Mouse (Mus musculus) neural tube, embryonic 14.5 days (tissue): ENCODE results near the gene Rabgap1l. TPM values are rescaled to one million over a fixed set of nuclear protein-coding genes. Genes with fewer than 3 reads are reported as not detected.

ENCODE experiments used
- ATAC-seq: fragments of 200-750 bp; cut with Nextera tagmentation; 2 replicates; pipeline ENCODE4 v1.8.0; 2017; ENCODE audit warnings: low read depth, mild to moderate bottlenecking, moderate TSS enrichment, moderate library complexity
- H3K27ac ChIP-seq: fragments of 300-500 bp; sonication (generic); 2 replicates; pipeline ENCODE4 v1.5.1; 2014; ENCODE audit warnings: low read depth, mild to moderate bottlenecking, control low read depth, low read length, moderate library complexity, mixed read lengths
- H3K27me3 ChIP-seq: fragments of 300-500 bp; sonication (generic); 2 replicates; pipeline ENCODE4 v1.6.1; 2014; ENCODE audit warnings: low read length; ENCODE audit not compliant: control insufficient read depth, insufficient read depth
- H3K36me3 ChIP-seq: fragments of 300-500 bp; sonication (generic); 2 replicates; pipeline ENCODE4 v1.6.1; 2014; ENCODE audit warnings: low read length, mixed read lengths; ENCODE audit not compliant: control insufficient read depth, insufficient read depth
- H3K4me1 ChIP-seq: fragments of 300-500 bp; sonication (generic); 2 replicates; pipeline ENCODE4 v1.6.1; 2014; ENCODE audit warnings: low read length; ENCODE audit not compliant: control insufficient read depth, insufficient read depth
- H3K4me2 ChIP-seq: fragments of 300-500 bp; sonication (generic); 2 replicates; pipeline ENCODE4 v1.6.1; 2014; ENCODE audit warnings: mild to moderate bottlenecking, low read depth, low read length, control low read depth
- H3K4me3 ChIP-seq: fragments of 300-500 bp; sonication (generic); 2 replicates; pipeline ENCODE4 v1.5.1; 2014; ENCODE audit warnings: low read depth, low read length, control low read depth, mixed read lengths
- H3K9ac ChIP-seq: fragments of 300-500 bp; sonication (generic); replicated peaks from 2 replicates; pipeline ENCODE4 v1.6.1; 2014; ENCODE audit warnings: low read depth, mild to moderate bottlenecking, control low read depth, low read length, mixed read lengths
- H3K9me3 ChIP-seq: fragments of 300-500 bp; sonication (generic); 2 replicates; pipeline ENCODE4 v1.6.1; 2016; ENCODE audit warnings: low read length; ENCODE audit not compliant: control insufficient read depth
- WGBS: fragments of 180-500 bp; shearing (Covaris S2); extraction: QIAGEN DNeasy Blood & Tissue Kit; methylation state at CpG from one replicate; pipeline ENCODE4 v1.1.7; 2014; 5-methylcytosine and 5-hydroxymethylcytosine counted together
- polyA plus RNA-seq: library from polyadenylated mRNA; unstranded; fragments of >200 nt; fragmentation: Nextera tagmentation; extraction: Ambion mirVana; gene quantifications from 2 replicates; pipeline ENCODE4 v1.2.1, GENCODE M21; 2014

The Rabgap1l gene
- polyA plus RNA-seq, 1 experiment from 2014 or later = 61.3 TPM

DNA sequence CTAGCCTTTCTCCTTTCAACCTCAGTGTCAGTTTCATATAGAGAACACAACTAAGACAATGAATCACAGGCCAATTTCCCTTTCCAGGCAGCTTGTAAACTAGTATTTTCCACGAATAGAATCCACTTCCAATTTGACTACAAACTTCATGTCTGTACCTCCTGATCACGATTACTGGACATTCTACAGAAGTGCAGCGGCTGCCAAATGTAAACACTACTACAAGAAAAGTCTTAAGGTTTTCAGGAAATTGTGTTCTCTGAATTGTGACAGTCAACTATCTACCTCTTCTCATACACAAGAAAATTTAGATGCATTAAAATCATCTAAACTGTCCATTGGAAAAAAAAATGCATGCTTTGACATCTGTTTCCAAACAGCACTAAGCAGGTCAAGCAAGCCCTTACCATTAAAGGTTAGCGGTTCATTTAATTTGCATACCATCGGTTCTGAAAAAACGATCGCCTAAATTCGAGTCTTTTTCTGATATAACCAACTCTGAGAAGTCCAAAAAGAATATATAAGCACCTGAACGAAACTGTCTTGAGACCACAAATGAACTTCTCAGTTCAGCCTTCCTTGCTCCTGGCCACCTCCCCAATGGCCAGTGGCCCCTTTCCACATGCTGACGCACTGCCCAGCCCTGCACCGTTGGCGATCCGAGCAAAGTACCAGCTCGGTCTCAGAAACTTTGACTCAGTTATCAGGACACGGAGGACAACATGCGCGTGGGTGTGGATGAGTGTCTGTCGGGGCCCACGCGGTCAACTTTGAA lies 1.4 kb downstream of the Rabgap1l start:
- Histone ChIP-seq H3K27ac (no peak overlapping the region), H3K4me1 (no peaks in the 10 kb centered on the region), H3K27me3 (no peaks in the 10 kb centered on the region; the same call in 1 of the 2 replicates), H3K4me3 (peak overlapping the region; percentile 89), H3K9ac (peak overlapping the region; percentile 86), H3K9me3 (no peaks in the 10 kb centered on the region), H3K36me3 (no peaks in the 10 kb centered on the region), H3K4me2 (peak overlapping the region; percentile 99)
- 11% methylated on average over 20 of the region's 20 CpGs for WGBS
- ATAC-seq = peak; percentile 41

- no peaks in the 10 kb centered on the region; the same call in 1 of the 2 replicates for H3K27me3 ChIP-seq
- no peaks in the 10 kb centered on the region for H3K36me3 ChIP-seq
- H3K4me1 ChIP-seq = no peaks in the 10 kb centered on the region
- H3K27ac ChIP-seq = no peak overlapping the region
- no peak overlapping the region for H3K4me3 ChIP-seq
- H3K9me3 ChIP-seq = no peaks in the 10 kb centered on the region
- ATAC-seq = no peak
- H3K4me2 ChIP-seq = no peak overlapping the region
- H3K9ac ChIP-seq = no peak overlapping the region
These were observed 2.4 kb downstream of the Rabgap1l start for GRCm38 (mm10) chr1:160790630-160791029.

GRCm38 (mm10) chr1:160789876-160790275 lies 3.1 kb downstream of the Rabgap1l start:
- Histone ChIP-seq H3K4me2 (no peak overlapping the region), H3K27me3 (no peaks in the 10 kb centered on the region; the same call in 1 of the 2 replicates), H3K4me3 (no peak overlapping the region), H3K4me1 (no peaks in the 10 kb centered on the region), H3K9ac (no peak overlapping the region), H3K27ac (no peak overlapping the region), H3K9me3 (no peaks in the 10 kb centered on the region), H3K36me3 (no peaks in the 10 kb centered on the region)
- ATAC-seq = no peak
- WGBS = 81% methylated on average over 3 of the region's 3 CpGs

- WGBS = 90% methylated on average over 1 of the region's 1 CpGs
- H3K4me2 ChIP-seq = no peak overlapping the region
- H3K27ac ChIP-seq = no peak overlapping the region
- no peaks in the 10 kb centered on the region for H3K4me1 ChIP-seq
- no peak for ATAC-seq
- H3K9me3 ChIP-seq = no peaks in the 10 kb centered on the region
- no peak overlapping the region for H3K4me3 ChIP-seq
- no peak overlapping the region for H3K9ac ChIP-seq
- no peaks in the 10 kb centered on the region; the same call in 1 of the 2 replicates for H3K27me3 ChIP-seq
- no peaks in the 10 kb centered on the region for H3K36me3 ChIP-seq
These were observed 5.1 kb downstream of the Rabgap1l start for GRCm38 (mm10) chr1:160787926-160788325.

DNA sequence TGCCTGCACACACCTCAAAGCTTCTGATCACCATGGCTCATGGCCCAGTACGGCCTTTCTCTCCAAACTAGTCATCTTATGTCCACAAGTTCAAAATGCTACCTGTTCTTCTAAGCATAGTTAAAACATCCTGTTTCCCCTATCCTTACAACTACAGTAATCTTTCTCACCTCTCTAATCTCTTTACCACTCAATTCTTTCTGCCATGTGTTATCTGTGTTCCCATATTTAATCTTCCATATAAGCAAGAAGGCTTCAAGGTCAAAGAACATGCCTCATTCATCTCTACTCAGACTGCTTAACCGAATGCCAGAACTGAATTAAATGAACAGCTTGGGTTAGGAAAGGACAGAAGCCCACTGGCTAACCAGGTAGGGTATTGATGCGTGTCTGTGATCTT lies 5.8 kb downstream of the Rabgap1l start:
- Histone ChIP-seq H3K36me3 (no peaks in the 10 kb centered on the region), H3K27ac (no peak overlapping the region), H3K4me1 (no peaks in the 10 kb centered on the region), H3K27me3 (no peaks in the 10 kb centered on the region), H3K9me3 (no peaks in the 10 kb centered on the region), H3K4me2 (no peak overlapping the region), H3K4me3 (no peak overlapping the region), H3K9ac (no peak overlapping the region)
- 91% methylated on average over 3 of the region's 3 CpGs for WGBS
- ATAC-seq = no peak

- Histone ChIP-seq H3K27me3 (no peaks in the 10 kb centered on the region), H3K9ac (no peak overlapping the region), H3K4me1 (no peaks in the 10 kb centered on the region), H3K9me3 (no peaks in the 10 kb centered on the region), H3K36me3 (no peaks in the 10 kb centered on the region), H3K4me3 (no peak overlapping the region), H3K4me2 (no peak overlapping the region), H3K27ac (no peak overlapping the region)
- no peak for ATAC-seq
- WGBS = 89% methylated on average over 3 of the region's 3 CpGs
These were observed 6.4 kb downstream of the Rabgap1l start for GRCm38 (mm10) chr1:160786571-160786970.

GRCm38 (mm10) chr1:160785681-160786225 lies 7.3 kb downstream of the Rabgap1l start:
- no peaks in the 10 kb centered on the region for H3K9me3 ChIP-seq
- ATAC-seq = no peak
- no peak overlapping the region for H3K27ac ChIP-seq
- H3K4me1 ChIP-seq = no peaks in the 10 kb centered on the region
- no peak overlapping the region for H3K4me2 ChIP-seq
- H3K4me3 ChIP-seq = no peak overlapping the region
- no peaks in the 10 kb centered on the region for H3K27me3 ChIP-seq
- H3K36me3 ChIP-seq = no peaks in the 10 kb centered on the region
- WGBS = 82% methylated on average over 4 of the region's 4 CpGs
- H3K9ac ChIP-seq = no peak overlapping the region

DNA sequence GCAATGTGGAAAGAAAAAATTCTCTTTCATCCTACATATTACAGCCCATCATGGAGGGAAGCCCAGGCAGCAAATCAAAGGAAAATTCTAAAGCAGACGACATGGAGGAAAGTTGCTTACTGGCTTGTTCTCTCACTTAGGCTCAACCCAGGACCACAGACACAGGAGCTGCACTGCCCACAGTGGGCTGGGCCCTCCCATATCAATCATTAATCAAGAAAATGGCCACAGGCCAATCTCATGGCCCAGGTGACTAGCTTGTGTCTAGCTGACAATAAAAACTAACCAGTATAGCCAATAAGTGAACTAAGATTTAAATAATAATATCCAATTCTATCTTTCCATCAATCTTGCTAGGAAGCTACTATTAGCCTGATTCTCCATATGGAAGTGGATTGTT lies 8.9 kb downstream of the Rabgap1l start:
- Histone ChIP-seq H3K9ac (no peak overlapping the region), H3K4me2 (no peak overlapping the region), H3K4me3 (no peak overlapping the region), H3K27ac (no peak overlapping the region), H3K27me3 (no peaks in the 10 kb centered on the region), H3K4me1 (no peaks in the 10 kb centered on the region), H3K9me3 (no peaks in the 10 kb centered on the region), H3K36me3 (no peaks in the 10 kb centered on the region)
- 90% methylated on average over 1 of the region's 1 CpGs for WGBS
- ATAC-seq = no peak

DNA sequence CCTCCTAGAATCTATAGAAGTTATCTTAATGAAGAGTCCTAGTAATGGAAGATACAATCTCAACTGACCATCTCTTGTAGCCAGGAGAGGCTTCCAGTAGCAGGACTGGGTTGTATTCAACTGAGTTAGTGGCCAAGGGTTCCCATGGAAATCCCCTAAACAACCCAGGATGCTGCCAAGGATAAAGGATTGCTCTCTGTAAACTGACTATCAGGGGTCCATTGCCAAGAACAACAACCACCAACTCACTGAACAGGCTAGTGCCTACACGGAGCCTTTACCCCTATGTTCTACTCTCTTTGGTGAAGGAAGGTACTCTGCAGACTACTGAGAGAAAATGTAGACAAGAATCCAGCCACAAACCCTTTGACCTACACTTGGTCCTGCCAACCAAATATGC lies 18.8 kb downstream of the Rabgap1l start:
- H3K27ac ChIP-seq = no peak overlapping the region
- no peaks in the 10 kb centered on the region for H3K27me3 ChIP-seq
- no peak overlapping the region for H3K4me2 ChIP-seq
- H3K9ac ChIP-seq = no peak overlapping the region
- 77% methylated on average over 1 of the region's 1 CpGs for WGBS
- H3K4me3 ChIP-seq = no peak overlapping the region
- no peak for ATAC-seq
- H3K9me3 ChIP-seq = no peaks in the 10 kb centered on the region
- no peaks in the 10 kb centered on the region for H3K36me3 ChIP-seq
- no peaks in the 10 kb centered on the region for H3K4me1 ChIP-seq
